In the genomic region with DNA sequence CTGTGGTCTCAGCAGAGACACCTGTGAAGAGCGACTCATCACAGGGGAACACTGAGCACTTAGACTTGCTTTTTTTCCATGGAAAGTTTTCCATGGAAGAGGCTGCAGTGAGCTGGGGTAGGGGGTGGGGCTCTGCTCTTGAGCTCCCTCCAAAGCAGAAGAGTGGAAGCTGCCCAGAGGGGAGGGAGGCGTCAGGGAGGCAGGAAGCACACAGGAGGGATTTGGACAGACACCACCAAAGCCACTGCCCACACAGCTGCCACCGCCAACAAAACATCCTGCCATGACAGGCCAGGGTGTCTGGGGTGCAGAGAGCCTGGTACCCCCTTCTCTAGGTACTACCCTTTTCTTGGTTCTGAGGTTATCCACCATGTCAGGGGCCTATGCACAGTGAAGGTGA, we compare ENCODE assay signal across 23 mouse cellular contexts.
DNase-seq lines count a peak whose midpoint lies in the region; ATAC-seq and TF ChIP-seq lines count a peak whose summit lies in the region.
"Had no signal": no experiment of that assay in that cellular context is flagged by ENCODE, and none has a peak within 500 bp of the region (broad histone marks: within the 10 kb centered on the region; RNA-seq: fewer than 3 reads in every experiment).

No protein-coding gene starts in this region.

- WGBS in heart, postnatal 0 days = 69% methylated on average over 3 of the region's 3 CpGs
- WGBS in kidney, embryonic 14.5 days = 83% methylated on average over 3 of the region's 3 CpGs

- no peak for TF ChIP-seq CTCF in heart, postnatal 0 days (IDR thresholded peaks at IDR 0.05; ENCODE audit: low read depth)

- TF ChIP-seq EP300 in heart, postnatal 0 days (IDR thresholded peaks at IDR 0.05; ENCODE audit: low read depth) = no peak

- H3K27me3 ChIP-seq in heart, postnatal 0 days (ENCODE audit: control insufficient read depth, insufficient read depth, low read length) = no peaks in the 10 kb centered on the region
- H3K27me3 ChIP-seq in kidney, embryonic 14.5 days (ENCODE audit: control insufficient read depth, insufficient read depth, low read length) = no peaks in the 10 kb centered on the region
- H3K27me3 ChIP-seq: embryonic facial prominence, embryonic 15.5 days; forebrain, embryonic 15.5 days; hindbrain, embryonic 13.5 days; liver, embryonic 15.5 days had no signal

- H3K4me3 ChIP-seq in heart, postnatal 0 days (ENCODE audit: low read depth, low read length) = no peak overlapping the region
- H3K4me3 ChIP-seq in kidney, embryonic 14.5 days (ENCODE audit: low read length) = no peak overlapping the region
- H3K4me3 ChIP-seq: embryonic facial prominence, embryonic 15.5 days; forebrain, embryonic 15.5 days; heart, embryonic 10.5 days; hindbrain, embryonic 13.5 days; left cerebral cortex, adult 2 months; liver, embryonic 15.5 days had no signal

- peaks cover 5% of the 10 kb centered on the region for H3K36me3 ChIP-seq in heart, postnatal 0 days (replicated peaks; ENCODE audit: control insufficient read depth, insufficient read depth, low read length)
- no peaks in the 10 kb centered on the region; the same call in 1 of the 2 replicates for H3K36me3 ChIP-seq in kidney, embryonic 14.5 days (ENCODE audit: control insufficient read depth, insufficient read depth, low read length)
- H3K36me3 ChIP-seq: embryonic facial prominence, embryonic 15.5 days; forebrain, embryonic 15.5 days had no signal

- no peak overlapping the region for H3K27ac ChIP-seq in heart, postnatal 0 days (ENCODE audit: low read depth)
- no peak overlapping the region for H3K27ac ChIP-seq in kidney, embryonic 14.5 days (ENCODE audit: low read depth, low read length)
- H3K27ac ChIP-seq: embryonic facial prominence, embryonic 15.5 days; forebrain, embryonic 15.5 days; heart, embryonic 10.5 days; hindbrain, embryonic 13.5 days; kidney, postnatal 0 days; left cerebral cortex, adult 2 months; liver, embryonic 15.5 days had no signal

- ATAC-seq in heart, postnatal 0 days (ENCODE audit: insufficient read depth, low read depth) = no peak; the same call in 1 of the 2 replicates
- ATAC-seq in kidney, embryonic 14.5 days (ENCODE audit: low FRiP score, low TSS enrichment) = no peak
- ATAC-seq: forebrain, embryonic 15.5 days; midbrain, embryonic 16.5 days had no signal

- H3K9me3 ChIP-seq in heart, postnatal 0 days (replicated peaks; ENCODE audit: control insufficient read depth, low read length) = no peaks in the 10 kb centered on the region
- H3K9me3 ChIP-seq in kidney, embryonic 14.5 days (ENCODE audit: control insufficient read depth, low read length) = no peaks in the 10 kb centered on the region
- H3K9me3 ChIP-seq: embryonic facial prominence, embryonic 15.5 days; forebrain, embryonic 15.5 days; heart, embryonic 10.5 days; hindbrain, embryonic 13.5 days; liver, embryonic 15.5 days had no signal

- H3K9ac ChIP-seq in heart, postnatal 0 days (replicated peaks; ENCODE audit: low read depth, low read length) = no peak overlapping the region
- H3K9ac ChIP-seq in kidney, embryonic 14.5 days (ENCODE audit: low read depth, low read length) = no peak overlapping the region
- H3K9ac ChIP-seq: embryonic facial prominence, embryonic 15.5 days; forebrain, embryonic 15.5 days; hindbrain, embryonic 13.5 days; liver, embryonic 15.5 days had no signal

- no peaks in the 10 kb centered on the region for H3K4me1 ChIP-seq in heart, postnatal 0 days (ENCODE audit: control insufficient read depth, insufficient read depth)
- H3K4me1 ChIP-seq in kidney, embryonic 14.5 days (ENCODE audit: control insufficient read depth, insufficient read depth, low read length) = no peaks in the 10 kb centered on the region
- H3K4me1 ChIP-seq: embryonic facial prominence, embryonic 15.5 days; forebrain, embryonic 15.5 days had no signal

- no peak overlapping the region for H3K4me2 ChIP-seq in heart, postnatal 0 days (ENCODE audit: low read depth, low read length)
- no peak overlapping the region for H3K4me2 ChIP-seq in kidney, embryonic 14.5 days (replicated peaks; ENCODE audit: low read depth, low read length)
- H3K4me2 ChIP-seq: embryonic facial prominence, embryonic 15.5 days; forebrain, embryonic 15.5 days; hindbrain, embryonic 13.5 days; liver, embryonic 15.5 days had no signal

- DNase-seq in heart, postnatal 0 days (ENCODE audit: low spot score) = peak; percentile 16
- DNase-seq in heart, adult 8-10 months (ENCODE audit: low spot score) = no peak
- DNase-seq in thymus, postnatal 14 days = peak; percentile 26
- no peak for DNase-seq in thymus, postnatal 0 days (ENCODE audit: low spot score)
- DNase-seq in lung, postnatal 25 days (ENCODE audit: low spot score) = peak; percentile 35
- DNase-seq in thymus, postnatal 4 days = peak; percentile 27
- no peak for DNase-seq in cerebellum, postnatal 25 days
- DNase-seq: adrenal gland, postnatal 10 days; cerebellum, adult 2 months; gastrocnemius, postnatal 14 days; heart, postnatal 14 days; kidney, adult 11 months; layer of hippocampus, adult 9-11 months; liver had no signal

Comparison
In these comparisons a context has a peak if more than half of its experiments do, and no peak if none do; other contexts are left out.
1. DNase-seq: peak in heart, postnatal 0 days (single experiment), thymus, postnatal 14 days (single experiment), lung, postnatal 25 days (single experiment) and thymus, postnatal 4 days (single experiment); none in heart, adult 8-10 months (single experiment), thymus, postnatal 0 days (single experiment) and cerebellum, postnatal 25 days (0 of 2).